Mouse (Mus musculus): ENCODE measurements around the gene Bicdl2. TPM values are rescaled to one million over a fixed set of nuclear protein-coding genes. Genes with fewer than 3 reads are reported as not detected.

Gene Bicdl2
- polyA plus RNA-seq, 1 experiment from 2014 or later = 1.7 TPM

DNA sequence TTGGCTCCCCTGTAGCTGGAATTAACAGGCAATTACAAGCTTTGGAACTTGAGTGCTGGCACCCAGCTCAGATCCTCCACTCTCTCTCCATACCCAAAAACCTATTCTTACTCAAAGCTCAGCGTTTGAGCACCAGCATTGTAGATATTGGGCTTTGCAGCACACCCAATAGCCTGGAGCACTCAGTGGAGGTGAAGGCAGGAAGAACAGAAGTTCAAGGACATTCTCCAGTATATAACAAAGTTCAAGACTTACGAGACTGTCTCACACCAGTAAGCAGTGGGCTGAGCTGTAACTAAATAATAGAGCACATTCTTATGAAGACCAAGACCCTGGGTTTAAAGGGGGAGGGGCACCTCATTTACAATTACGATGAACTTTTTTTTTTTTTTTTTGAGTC is 12.5 kb downstream of the Bicdl2 start:
- ATAC-seq (ENCODE audit: low FRiP score, low TSS enrichment) = no peak
- H3K4me1 ChIP-seq (ENCODE audit: insufficient read depth, low read length) = peaks cover 38% of the 10 kb centered on the region
- peak overlapping the region; percentile 63 for H3K4me3 ChIP-seq (ENCODE audit: low read length)
- H3K4me2 ChIP-seq (replicated peaks; ENCODE audit: low read depth, low read length) = peak overlapping the region; percentile 91
- H3K36me3 ChIP-seq (ENCODE audit: insufficient read depth, low read length) = peaks cover 10% of the 10 kb centered on the region
- H3K27ac ChIP-seq (ENCODE audit: low read length) = no peak overlapping the region
- H3K9ac ChIP-seq (replicated peaks; ENCODE audit: low read length) = 0 out of 2 replicates have a peak overlapping the region, but pooled peaks have one; percentile 2
- no peaks in the 10 kb centered on the region for H3K9me3 ChIP-seq (ENCODE audit: low read length)
- 60% methylated on average over 3 of the region's 3 CpGs for WGBS
- peaks cover 2% of the 10 kb centered on the region; the same call in 1 of the 2 replicates for H3K27me3 ChIP-seq (ENCODE audit: insufficient read depth, low read length)

DNA sequence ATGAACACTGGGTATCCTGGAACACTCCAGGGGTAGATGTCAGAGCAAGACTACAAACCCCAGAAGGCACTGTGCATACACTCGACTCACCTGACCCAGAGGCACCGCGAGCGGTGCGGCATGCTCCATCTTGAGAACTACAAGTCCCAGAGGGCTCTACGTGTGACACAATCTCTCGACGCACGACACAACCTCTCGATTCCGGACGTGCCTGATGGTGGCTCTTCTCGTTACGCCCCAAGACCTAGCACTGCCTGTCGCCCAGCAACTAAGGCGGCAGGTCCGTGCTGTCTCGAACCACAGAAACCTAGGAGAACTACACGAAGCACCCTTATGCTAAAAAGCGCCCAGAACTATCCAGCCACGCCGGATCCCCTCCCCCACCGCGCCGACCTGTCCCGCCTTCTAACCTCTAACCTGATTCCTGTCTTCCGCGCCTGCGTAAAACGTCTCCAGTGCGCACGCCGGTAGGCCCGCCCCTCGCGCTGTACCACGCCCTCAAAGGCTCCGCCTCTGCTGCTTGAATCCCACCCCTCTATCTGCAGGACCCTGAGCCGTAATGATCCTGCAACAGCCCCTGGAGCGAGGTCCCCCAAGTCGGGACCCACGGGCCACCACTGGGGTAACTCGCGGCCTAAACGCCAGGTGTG is 13.2 kb downstream of the Bicdl2 start, which contains the start of the genes Hcfc1r1 and Thoc6:
TSS of gene Hcfc1r1 (plus strand) at position 173 of the 650 bp plus-strand sequence.
TSS of gene Thoc6 (minus strand) at position 459 of the 650 bp plus-strand sequence.
- WGBS = under 1% methylated on average over 45 of the region's 45 CpGs
- peak within 1 kb of the TSS; percentile 63 for H3K4me3 ChIP-seq (ENCODE audit: low read length)

DNA sequence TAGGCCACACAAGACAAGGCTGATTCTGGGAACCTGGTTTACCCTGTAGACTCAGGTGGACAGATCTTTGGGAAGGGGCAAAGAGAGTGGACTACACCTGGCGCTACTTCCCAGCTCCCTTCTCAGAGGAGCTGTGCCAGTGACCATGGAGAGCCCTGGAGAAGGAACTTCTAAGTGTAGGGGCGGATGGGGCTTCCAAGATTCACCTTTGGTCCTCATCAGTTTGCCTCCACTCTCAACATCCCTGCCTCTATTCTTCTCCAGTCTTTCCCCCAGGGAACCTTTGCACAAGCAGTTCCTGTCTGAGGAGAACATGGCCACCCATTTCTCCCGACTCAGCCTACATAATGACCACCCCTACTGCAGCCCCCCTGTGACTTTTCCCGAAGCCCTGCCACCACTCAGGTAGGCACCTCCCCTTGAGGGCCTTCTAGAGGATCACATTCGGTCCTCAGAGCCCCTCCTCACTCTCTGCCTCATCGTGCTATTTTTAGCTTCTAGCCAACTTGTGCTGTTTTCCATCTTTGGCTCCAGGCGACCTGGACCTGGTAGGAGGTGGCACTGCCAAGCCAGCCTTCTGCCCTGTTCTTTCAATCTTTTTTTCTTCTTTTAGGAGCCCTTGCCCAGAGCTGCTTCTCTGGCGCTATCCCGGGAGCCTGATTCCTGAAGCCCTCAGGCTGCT is 14.1 kb downstream of the Bicdl2 start:
- Histone ChIP-seq H3K4me3 (ENCODE audit: low read length) (peak overlapping the region; percentile 63), H3K36me3 (ENCODE audit: insufficient read depth, low read length) (peaks cover 4% of the 10 kb centered on the region), H3K9ac (replicated peaks; ENCODE audit: low read length) (peak overlapping the region; percentile 82), H3K4me1 (ENCODE audit: insufficient read depth, low read length) (peaks cover 38% of the 10 kb centered on the region), H3K9me3 (ENCODE audit: low read length) (no peaks in the 10 kb centered on the region), H3K27ac (ENCODE audit: low read length) (peak overlapping the region; percentile 89), H3K27me3 (ENCODE audit: insufficient read depth, low read length) (peaks cover 11% of the 10 kb centered on the region), H3K4me2 (replicated peaks; ENCODE audit: low read depth, low read length) (peak overlapping the region; percentile 91)
- WGBS = 30% methylated on average over 9 of the region's 9 CpGs
- ATAC-seq (ENCODE audit: low FRiP score, low TSS enrichment) = no peak; the same call in 1 of the 2 replicates

More for the DNA sequence above, 13.2 kb downstream of the Bicdl2 start, which contains the start of the genes Hcfc1r1 and Thoc6:
- Histone ChIP-seq H3K4me2 (replicated peaks; ENCODE audit: low read depth, low read length) (peak within 1 kb of the TSS; percentile 91), H3K27me3 (ENCODE audit: insufficient read depth, low read length) (peaks cover 2% of the 10 kb centered on the region), H3K9me3 (ENCODE audit: low read length) (no peaks in the 10 kb centered on the region), H3K9ac (replicated peaks; ENCODE audit: low read length) (peak within 1 kb of the TSS; percentile 82), H3K27ac (ENCODE audit: low read length) (peak within 1 kb of the TSS; percentile 89), H3K36me3 (ENCODE audit: insufficient read depth, low read length) (peaks cover 10% of the 10 kb centered on the region), H3K4me1 (ENCODE audit: insufficient read depth, low read length) (peaks cover 38% of the 10 kb centered on the region)
- ATAC-seq (ENCODE audit: low FRiP score, low TSS enrichment) = peak; percentile 93

DNA sequence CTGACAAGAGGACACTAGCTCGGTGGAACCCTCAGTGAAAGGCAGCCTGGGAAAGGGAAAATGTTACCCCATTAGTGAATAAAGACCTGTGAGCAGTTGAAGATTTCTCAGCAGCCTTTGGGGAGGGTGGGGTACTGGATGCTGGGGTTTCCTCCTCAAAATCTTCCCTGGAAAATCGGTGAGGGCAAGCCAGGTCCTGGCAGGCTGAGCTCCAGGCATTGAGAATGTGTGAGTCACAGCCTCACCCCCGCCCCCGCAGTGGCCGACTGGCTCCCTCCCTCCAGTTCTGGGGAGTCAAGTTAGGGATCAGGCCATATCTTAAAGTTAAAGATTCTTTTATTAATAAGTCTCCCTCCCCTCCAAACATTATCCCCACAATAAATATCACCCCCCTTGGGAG is 14.8 kb downstream of the Bicdl2 start:
- H3K4me2 ChIP-seq (replicated peaks; ENCODE audit: low read depth, low read length) = peak overlapping the region; percentile 91
- 30% methylated on average over 5 of the region's 5 CpGs for WGBS
- peaks cover 17% of the 10 kb centered on the region for H3K27me3 ChIP-seq (ENCODE audit: insufficient read depth, low read length)
- H3K9ac ChIP-seq (replicated peaks; ENCODE audit: low read length) = peak overlapping the region; percentile 82; the same call in 1 of the 2 replicates
- H3K27ac ChIP-seq (ENCODE audit: low read length) = peak overlapping the region; percentile 89
- ATAC-seq (ENCODE audit: low FRiP score, low TSS enrichment) = no peak
- H3K9me3 ChIP-seq (ENCODE audit: low read length) = no peaks in the 10 kb centered on the region
- no peaks in the 10 kb centered on the region; the same call in 1 of the 2 replicates for H3K36me3 ChIP-seq (ENCODE audit: insufficient read depth, low read length)
- peaks cover 38% of the 10 kb centered on the region for H3K4me1 ChIP-seq (ENCODE audit: insufficient read depth, low read length)
- H3K4me3 ChIP-seq (ENCODE audit: low read length) = no peak overlapping the region; the same call in none of the 2 replicates

DNA sequence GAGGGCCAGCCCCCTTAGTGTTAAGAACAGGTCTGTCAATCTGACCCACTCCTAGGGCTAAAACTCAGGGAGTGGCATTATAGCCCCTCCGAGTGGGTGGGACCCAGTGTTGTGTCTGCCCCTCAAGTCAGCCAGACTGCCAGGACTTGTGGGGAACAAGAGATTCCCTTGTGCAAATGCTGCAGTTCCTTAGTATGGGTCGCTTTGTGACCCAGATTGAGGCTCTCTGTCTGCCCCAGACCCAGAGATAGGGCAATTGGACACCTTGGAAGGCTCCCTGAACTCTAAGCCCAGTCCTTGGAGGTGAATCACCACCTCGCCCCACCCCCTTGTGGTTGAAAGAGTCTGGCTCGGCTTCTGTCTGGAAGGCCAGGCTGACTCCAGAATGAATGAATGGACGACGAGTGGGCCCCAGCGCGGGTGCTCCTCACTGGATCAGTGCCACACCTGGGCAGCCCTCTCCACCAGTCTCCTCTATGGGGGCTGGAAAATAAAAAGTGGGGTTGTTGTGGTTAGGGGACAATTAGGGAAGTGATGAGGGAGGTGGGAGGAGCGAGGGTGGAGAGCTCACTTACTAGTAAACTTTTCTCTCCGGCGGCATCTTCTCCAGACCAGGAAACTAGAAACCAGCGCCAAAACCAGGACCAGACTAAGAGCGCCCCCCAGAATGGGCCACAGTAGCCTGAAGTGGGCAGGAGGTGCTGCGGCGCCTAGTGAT is 15.4 kb downstream of the Bicdl2 start:
- peaks cover 42% of the 10 kb centered on the region for H3K4me1 ChIP-seq (ENCODE audit: insufficient read depth, low read length)
- no peak for ATAC-seq (ENCODE audit: low FRiP score, low TSS enrichment)
- H3K27me3 ChIP-seq (ENCODE audit: insufficient read depth, low read length) = peaks cover 22% of the 10 kb centered on the region
- WGBS = 11% methylated on average over 15 of the region's 15 CpGs
- H3K4me3 ChIP-seq (ENCODE audit: low read length) = peak overlapping the region; percentile 65
- no peaks in the 10 kb centered on the region for H3K36me3 ChIP-seq (ENCODE audit: insufficient read depth, low read length)
- H3K9me3 ChIP-seq (ENCODE audit: low read length) = no peaks in the 10 kb centered on the region
- H3K9ac ChIP-seq (replicated peaks; ENCODE audit: low read length) = peak overlapping the region; percentile 74
- H3K4me2 ChIP-seq (replicated peaks; ENCODE audit: low read depth, low read length) = peak overlapping the region; percentile 91
- H3K27ac ChIP-seq (ENCODE audit: low read length) = peak overlapping the region; percentile 46; the same call in 1 of the 2 replicates

DNA sequence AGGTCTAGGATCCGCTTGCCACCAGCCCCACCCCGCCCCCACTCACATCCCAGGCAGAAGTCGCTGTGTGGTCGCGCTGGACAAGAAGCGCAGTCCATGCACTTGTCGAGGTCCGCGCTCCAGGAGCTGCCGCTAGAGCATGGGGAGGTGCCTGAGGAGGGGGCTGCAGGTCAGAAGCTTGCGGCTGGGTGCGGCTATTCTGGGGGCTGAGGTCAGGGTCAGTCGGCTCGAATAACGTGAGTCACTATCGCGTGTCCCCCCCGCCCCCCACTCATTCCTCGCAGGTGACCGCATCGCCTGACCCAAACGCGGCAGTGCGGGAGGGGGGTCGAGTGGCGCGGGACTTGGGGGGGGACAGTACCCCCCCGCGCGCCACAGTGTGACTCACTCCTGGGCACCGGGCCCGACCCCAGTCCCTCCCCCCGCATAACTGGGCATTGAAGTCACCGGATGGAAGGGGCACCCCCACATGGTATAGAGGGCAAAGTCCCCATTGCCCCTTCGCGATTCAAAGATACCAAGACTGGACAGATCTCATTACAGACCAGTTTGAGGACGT is 16.2 kb downstream of the Bicdl2 start:
- H3K4me3 ChIP-seq (ENCODE audit: low read length) = peak overlapping the region; percentile 65
- no peaks in the 10 kb centered on the region for H3K36me3 ChIP-seq (ENCODE audit: insufficient read depth, low read length)
- H3K27ac ChIP-seq (ENCODE audit: low read length) = peak overlapping the region; percentile 85
- peaks cover 22% of the 10 kb centered on the region for H3K27me3 ChIP-seq (ENCODE audit: insufficient read depth, low read length)
- peak overlapping the region; percentile 74 for H3K9ac ChIP-seq (replicated peaks; ENCODE audit: low read length)
- under 1% methylated on average over 31 of the region's 37 CpGs for WGBS
- ATAC-seq (ENCODE audit: low FRiP score, low TSS enrichment) = no peak
- H3K4me2 ChIP-seq (replicated peaks; ENCODE audit: low read depth, low read length) = peak overlapping the region; percentile 91
- H3K4me1 ChIP-seq (ENCODE audit: insufficient read depth, low read length) = peaks cover 48% of the 10 kb centered on the region
- no peaks in the 10 kb centered on the region for H3K9me3 ChIP-seq (ENCODE audit: low read length)

DNA sequence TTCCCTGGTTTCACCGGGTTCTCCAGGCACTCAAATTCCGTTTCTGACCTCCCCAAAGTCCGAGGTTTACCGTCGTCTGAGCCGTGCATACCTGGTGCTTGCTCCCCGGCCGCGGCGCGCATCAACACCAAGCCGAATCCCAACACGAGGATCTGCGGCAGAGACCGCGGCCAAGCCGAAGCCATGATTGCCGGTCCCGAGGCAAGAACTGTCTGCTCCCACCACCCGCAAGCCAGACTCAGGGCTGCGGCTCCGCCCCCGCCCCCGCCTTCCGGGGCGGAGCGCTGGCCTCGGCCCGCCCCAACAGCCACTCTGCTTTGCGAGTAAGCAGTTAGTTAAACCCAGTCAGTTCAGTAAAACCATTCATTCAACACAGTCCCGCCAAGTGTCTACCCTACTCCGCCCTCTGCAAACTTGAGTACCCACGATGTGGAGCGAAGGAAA is 17.0 kb downstream of the Bicdl2 start, which contains the start of gene Tnfrsf12a:
TSS of gene Tnfrsf12a (minus strand) at position 233 of the 444 bp plus-strand sequence.
- peak within 1 kb of the TSS; percentile 85 for H3K27ac ChIP-seq (ENCODE audit: low read length)

DNA sequence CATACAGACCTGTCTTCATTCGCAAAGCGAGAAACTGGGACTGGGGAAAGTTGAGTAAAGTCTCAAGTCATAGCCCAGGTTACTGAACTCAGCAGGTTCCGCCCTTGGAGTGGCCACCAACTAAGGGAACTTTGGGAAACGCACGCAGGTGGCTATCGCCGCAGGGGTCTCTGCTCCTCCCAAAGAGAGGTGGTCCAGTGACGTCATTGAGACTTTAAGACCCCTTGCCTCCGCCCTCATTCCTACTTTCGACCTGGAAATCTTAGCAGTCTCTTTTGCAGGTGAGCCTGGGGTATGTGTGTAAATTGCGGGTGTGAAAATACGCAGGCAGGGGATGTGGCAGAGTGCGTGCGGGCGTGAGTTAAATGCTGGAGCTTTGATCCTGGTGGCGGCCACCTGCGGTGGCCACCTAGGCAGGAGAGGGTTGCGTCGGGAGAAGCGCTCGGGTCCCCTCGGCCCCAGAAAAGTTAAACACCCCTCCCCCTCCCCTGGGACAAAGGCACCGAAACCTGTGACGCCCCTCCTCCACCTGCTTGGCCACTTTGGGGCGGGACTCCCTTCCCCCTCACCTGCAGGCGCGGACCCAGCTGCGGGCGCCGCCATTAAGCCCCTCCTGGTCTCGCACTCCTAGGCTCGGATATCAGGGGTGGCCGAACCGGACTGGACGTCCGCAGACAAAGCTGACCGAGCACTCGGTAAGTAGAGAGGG is 19.0 kb downstream of the Bicdl2 start, which contains the start of gene Cldn6:
TSS of gene Cldn6 (plus strand) at position 123 of the 709 bp plus-strand sequence.
- H3K4me2 ChIP-seq (replicated peaks; ENCODE audit: low read depth, low read length) = peak within 1 kb of the TSS; percentile 56
- no peak for ATAC-seq (ENCODE audit: low FRiP score, low TSS enrichment)
- H3K27ac ChIP-seq (ENCODE audit: low read length) = peak within 1 kb of the TSS; percentile 54
- H3K9ac ChIP-seq (replicated peaks; ENCODE audit: low read length) = peak within 1 kb of the TSS; percentile 74
- no peaks in the 10 kb centered on the region for H3K36me3 ChIP-seq (ENCODE audit: insufficient read depth, low read length)
- H3K9me3 ChIP-seq (ENCODE audit: low read length) = no peaks in the 10 kb centered on the region
- H3K27me3 ChIP-seq (ENCODE audit: insufficient read depth, low read length) = peaks cover 39% of the 10 kb centered on the region
- 3% methylated on average over 38 of the region's 38 CpGs for WGBS
- H3K4me1 ChIP-seq (ENCODE audit: insufficient read depth, low read length) = peaks cover 57% of the 10 kb centered on the region
- peak within 1 kb of the TSS; percentile 52 for H3K4me3 ChIP-seq (ENCODE audit: low read length)

More for the DNA sequence above, 17.0 kb downstream of the Bicdl2 start, which contains the start of gene Tnfrsf12a:
- Histone ChIP-seq H3K36me3 (ENCODE audit: insufficient read depth, low read length) (no peaks in the 10 kb centered on the region), H3K4me3 (ENCODE audit: low read length) (peak within 1 kb of the TSS; percentile 65), H3K9me3 (ENCODE audit: low read length) (no peaks in the 10 kb centered on the region), H3K9ac (replicated peaks; ENCODE audit: low read length) (peak within 1 kb of the TSS; percentile 74), H3K27me3 (ENCODE audit: insufficient read depth, low read length) (peaks cover 27% of the 10 kb centered on the region), H3K4me2 (replicated peaks; ENCODE audit: low read depth, low read length) (peak within 1 kb of the TSS; percentile 91), H3K4me1 (ENCODE audit: insufficient read depth, low read length) (peaks cover 55% of the 10 kb centered on the region)
- peak; percentile 24 for ATAC-seq (ENCODE audit: low FRiP score, low TSS enrichment)
- under 1% methylated on average over 34 of the region's 34 CpGs for WGBS
